Mouse (Mus musculus): ENCODE results near the gene Abcb7.
A peak's percentile ranks its signal among the peaks of the same experiment; 100 is the strongest.
"Not testable (repeated sequence)": the region's sequence is repeated elsewhere in the genome, so short reads cannot be mapped to it uniquely, and the experiment has no call there.

Abcb7 gene

DNA sequence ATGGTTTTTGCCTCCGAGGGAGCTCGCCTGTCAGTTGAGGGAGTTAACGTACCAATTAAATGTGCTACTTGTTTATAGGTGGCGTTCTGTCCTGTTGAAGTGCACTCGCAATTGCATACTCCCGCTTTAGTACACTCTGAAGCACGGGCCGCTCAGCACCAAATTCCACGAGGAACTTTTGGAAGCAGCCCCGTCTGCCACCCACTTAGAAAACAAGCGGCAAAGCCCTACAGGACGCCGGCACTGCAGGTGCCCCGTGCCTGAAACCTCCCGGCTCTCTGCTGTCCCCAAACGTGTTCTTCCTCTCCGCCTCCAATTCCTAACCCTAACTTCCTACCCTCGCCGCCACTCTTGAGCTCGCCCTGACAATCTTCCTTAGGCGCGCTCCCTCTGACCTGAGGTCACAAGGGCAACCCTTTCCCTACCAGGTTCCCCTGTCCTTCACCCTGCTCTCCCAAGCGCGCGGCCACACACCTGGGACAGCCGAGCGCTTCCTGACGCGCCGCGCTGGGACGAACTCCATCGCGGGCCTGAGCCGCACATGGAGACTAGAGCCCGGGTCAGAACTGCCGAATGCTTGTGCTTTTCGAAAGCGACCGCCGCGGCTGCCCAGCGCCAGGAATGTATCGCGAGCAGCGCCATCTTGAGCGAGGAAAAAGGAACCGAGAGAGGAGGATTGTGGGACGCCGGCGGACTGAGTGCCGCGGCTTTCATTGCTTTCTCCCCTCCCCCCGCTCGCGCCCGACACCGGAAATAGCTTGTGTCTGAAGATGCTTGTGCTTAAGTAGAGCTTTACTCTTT is at the start of gene Abcb7:
Gene Abcb7 (minus strand): TSS at position 674 of the 801 bp plus-strand sequence.
- peak; percentile 84 for DNase-seq (ENCODE audit: low spot score)

DNA sequence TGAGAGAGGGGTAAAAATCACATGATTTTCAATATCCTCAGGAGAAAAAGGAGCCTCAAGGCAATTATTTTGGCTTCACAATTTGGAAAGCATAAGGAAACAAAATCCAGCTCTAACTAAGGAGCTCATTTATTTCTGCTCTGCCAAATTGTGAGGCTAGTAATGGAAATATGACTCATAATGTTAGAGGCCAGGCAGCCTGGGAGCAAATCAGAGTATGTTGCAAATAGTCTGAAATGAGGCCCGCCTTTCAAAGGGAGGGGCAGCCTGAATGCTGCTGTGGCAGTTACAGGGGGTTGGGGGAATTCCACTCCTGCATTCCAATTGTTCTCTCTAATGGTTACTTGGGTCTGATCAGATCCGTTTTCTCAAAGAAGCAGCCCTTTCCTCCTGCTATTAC is 48.1 kb upstream of the Abcb7 start:
- DNase-seq (ENCODE audit: low spot score), result no peak

DNA sequence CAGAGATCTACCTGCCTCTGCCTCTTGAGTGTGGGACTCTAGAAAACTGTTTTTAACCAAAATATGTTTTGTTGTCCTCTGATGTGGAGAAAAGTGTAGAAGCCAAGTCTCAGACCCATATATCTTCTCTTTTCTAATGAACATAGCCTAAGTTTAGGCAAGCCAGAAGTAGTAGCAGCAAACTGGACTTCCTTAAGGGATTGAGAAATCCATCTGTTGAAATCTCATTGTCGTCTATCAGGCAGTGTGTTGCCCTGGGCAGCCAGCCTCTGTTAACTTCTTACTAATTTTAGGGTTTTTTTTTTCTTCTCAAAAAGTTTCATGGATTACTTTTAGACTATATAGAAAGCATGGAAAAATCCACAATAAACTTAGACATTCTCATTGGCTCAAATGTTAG is 38.8 kb upstream of the Abcb7 start:
- DNase-seq (ENCODE audit: low spot score), result no peak

DNA sequence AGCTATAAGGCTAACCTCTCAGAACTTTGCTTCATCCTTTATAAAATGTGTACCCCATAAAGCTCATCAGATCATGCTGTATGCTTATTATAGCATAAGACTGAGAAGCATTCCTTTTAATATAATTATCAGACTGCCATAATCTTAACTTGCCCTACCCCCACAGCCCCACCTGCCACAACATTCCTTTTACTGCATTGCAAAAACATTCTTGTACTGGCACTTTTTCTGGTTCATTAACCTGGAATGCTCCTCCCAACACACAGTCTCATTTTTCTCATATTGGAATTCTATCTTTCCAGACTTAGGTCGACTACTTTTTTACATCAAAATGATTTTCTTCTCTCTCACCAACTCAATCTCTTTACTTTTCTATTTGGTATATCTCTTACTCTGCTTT is 19.8 kb upstream of the Abcb7 start:
- DNase-seq (ENCODE audit: low spot score), result no peak

DNA sequence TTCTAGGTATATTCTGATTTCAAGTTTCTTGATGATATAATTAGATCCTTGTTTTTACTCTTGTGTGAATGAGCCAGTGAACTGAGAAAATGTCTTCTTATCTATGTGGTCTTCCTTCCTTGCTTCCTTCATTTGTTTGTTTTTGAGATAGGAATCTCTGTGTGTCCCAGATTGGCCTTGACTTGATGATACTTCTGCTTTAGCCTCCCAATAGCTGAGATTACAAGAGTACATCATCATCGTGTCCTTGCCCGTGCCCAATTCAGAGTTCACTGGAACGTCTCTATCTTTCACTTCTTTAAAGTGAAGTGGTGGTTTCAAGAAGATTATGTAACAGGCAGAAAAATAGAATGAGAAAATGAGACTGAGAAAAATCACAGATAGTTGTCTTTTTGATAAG is 14.5 kb upstream of the Abcb7 start:
- no peak for DNase-seq (ENCODE audit: low spot score)

DNA sequence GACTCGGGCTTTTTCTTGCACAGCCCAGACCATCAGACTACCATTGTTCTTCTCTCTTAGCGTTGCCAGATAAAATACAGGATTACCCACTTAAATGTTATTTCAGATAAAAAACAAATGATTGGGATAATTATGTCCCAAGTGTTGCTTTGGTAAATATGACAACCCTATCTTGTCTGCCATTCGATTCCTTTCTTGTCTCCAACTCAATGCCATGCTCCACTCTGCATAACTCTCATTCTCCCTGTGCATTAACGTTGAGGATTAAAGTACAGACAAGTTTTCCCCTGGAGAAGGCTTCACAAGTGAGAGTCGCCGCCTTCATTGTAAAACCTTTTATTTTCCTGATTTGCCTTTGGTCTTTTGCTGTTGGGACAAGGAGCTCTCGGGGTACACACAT is 339 bp upstream of the Abcb7 start:
- no peak for DNase-seq (ENCODE audit: low spot score)

DNA sequence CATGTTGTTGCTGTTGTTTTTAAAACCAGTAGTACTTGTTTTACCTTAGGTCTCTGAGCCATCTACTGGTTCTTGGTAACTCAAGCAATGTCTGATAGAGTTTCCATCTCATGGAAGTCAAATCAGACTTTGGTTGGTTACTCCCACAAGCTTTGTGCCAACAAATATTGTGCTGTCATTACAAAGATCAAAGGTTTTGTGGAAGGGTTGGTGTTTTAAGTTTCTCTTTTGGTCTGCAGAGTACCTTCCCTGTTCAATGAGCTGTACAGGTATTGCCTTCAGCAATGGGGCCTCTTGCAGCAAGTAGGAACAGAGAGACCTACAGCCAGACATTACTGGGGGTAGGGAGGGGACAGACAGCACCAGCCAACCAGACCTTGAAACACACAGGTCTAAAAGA is 5.5 kb downstream of the Abcb7 start:
- DNase-seq (ENCODE audit: low spot score), result no peak

DNA sequence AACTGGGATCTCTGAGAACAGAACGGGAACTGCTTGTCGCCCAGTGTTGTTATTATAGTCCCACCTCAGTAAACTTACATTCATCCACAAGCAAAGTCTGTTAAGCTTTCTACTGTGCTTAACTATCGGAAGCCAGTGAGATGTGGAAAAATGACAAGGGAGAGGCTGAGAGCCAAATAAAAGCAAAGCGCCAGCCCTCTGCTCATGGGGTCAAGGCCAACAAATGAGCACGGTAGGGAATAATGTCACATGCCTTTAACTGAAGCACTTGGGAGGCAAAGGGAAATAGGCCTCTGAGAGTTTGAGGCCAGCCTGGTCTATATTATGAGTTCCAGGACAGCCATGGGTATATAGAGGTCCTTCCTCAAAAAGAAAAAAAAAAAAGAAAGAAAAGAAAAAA is 11.2 kb downstream of the Abcb7 start:
- no peak for DNase-seq (ENCODE audit: low spot score)

DNA sequence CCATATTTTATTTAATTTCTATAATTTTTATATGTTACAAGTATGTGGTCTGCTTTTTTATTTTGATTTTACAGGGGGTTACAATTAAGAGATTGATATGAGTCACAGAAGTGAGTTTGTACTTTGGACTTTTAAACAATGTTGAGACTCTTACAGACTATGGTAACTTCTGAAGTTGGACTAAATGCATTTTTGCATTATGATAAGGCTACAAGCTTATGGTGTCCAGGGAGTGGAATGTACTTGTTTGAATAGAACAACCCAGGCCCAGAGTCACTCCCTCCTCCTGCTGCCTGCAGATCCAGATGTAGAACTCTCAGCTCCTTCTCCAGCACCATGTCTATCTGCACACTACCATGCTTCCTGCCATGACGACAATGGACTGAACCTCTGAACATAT is 12.5 kb downstream of the Abcb7 start:
- DNase-seq (ENCODE audit: low spot score), result no peak

DNA sequence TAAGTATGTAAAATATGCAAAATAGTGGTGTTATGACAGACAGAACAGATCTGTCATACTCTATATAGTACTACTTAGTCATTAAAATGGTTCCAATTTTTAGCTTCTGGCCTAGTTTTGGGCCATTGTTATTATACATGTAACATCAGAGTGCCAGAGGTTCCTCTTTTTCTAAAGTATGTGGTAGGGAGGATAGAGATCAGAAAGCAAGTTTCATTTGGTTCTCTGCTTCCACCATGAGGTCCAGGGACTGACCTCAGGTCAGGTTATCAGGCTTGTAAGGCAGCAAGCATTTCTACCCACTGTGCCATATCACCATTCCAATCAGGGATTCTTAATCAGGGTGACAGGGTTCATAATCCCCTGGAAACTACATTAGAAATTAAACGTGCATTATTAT is 16.1 kb downstream of the Abcb7 start:
- DNase-seq (ENCODE audit: low spot score), result no peak

DNA sequence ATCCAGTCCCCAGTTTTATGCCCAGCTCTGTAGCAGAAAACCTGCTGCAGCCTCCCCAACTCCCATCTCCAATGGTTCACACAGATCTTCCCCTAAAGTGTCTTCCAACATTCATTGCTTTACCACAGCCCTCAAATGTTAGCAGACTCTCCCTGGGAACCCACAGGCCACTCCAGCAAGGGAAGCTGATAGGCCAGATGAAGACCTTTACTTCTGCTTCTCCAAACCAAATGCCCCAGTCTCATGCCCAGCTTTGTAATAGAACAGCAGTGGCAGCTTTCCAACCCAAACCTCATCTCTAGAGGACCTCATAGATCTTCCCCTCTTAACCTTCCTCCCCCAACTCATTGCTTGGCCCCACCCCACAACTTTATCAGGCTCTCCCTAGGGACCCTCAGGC is 54.0 kb downstream of the Abcb7 start:
- DNase-seq (ENCODE audit: low spot score), result no peak

DNA sequence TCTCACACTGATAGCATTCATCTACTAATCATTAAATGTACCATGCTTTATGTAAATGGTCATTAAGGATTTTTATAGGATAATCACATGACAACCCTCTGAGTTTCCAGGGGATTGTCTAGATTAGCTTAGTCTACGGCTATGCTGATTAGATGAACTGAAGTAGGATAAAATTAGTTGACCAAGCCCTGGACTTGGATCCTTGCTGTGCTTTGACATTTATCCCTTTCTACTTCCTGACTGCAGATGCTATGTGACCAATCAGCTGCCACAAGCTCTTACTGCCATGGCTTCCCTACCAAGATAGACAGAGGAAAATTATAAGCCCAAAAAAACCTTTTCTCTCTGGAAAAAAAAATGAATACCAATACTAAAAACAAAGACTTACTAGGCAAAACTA is 57.8 kb downstream of the Abcb7 start:
- DNase-seq (ENCODE audit: low spot score), result no peak

DNA sequence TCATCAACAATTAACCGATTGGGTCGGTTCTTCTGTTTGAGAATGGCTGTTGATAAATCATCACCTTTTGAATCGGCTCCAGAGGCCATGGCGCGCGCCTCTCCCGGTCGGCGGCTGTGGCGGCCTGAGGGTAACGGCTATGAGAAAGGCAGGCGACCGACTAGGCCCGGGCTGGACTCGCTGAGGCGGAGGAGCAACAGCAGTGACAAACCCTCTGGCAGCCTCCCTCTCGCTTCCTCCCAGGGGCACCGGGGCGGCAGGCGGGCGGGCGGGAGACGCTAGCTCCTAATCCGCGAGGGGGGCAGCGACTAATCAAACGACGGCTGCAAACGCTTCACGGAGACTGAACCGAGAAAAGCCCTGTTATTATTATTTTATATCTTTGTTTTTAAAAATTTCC is 65.5 kb downstream of the Abcb7 start:
- DNase-seq (ENCODE audit: low spot score), result not testable (repeated sequence)

DNA sequence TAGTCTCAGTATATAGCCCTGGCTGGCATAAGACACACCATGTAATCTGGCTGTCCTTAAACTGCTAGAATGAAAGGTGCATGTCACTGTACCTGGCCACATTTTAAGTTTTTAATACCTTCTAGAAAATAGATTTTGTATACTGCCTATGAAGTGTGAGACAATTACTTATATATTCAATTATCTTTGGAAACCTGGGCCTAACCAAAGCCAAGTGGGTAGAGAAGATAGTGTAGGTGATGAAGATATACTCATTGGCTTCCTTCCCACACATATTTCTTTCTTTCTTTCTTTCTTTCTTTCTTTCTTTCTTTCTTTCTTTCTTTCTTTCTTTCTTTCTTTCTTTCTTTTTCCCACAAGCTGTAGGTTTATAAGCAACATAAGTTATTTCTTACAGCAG is 121.9 kb downstream of the Abcb7 start:
- DNase-seq (ENCODE audit: low spot score), result no peak

DNA sequence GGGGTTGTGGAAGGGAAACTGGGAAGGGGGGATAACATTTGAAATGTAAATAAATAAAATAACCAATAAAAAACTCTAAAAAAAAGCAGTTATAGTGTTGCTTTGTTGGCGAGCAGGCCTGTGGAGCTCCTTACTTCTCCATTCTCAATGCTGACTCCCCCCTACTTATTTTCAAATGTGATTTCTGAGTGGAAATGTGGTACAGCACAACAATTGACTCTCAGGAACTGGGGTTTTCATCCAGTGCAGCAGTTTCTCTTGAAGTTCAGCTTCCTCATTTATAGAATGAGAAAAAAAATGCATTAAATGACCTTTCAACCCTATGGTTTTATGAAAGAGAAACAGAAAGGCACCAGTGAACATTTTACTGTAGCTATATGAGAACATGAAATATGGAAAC is 133.8 kb downstream of the Abcb7 start:
- DNase-seq (ENCODE audit: low spot score), result no peak

DNA sequence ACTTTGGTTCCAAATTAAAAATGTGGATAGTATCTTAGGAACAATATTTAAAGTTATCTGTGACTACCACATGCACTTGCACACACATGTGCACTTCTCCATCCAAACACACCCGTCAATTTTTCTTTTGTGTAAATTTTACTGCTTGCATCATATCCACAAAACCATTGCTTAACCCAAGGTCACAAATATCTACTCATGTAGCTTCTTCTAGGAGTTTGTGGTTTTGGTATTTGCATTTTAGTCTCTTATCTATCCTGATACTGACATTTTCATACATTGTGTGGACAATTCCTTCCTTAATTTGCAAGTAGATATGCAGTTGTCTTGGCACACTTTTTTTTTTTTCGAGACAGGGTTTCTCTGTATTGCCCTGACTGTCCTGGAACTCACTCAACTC is 149.3 kb downstream of the Abcb7 start:
- no peak for DNase-seq (ENCODE audit: low spot score)

DNA sequence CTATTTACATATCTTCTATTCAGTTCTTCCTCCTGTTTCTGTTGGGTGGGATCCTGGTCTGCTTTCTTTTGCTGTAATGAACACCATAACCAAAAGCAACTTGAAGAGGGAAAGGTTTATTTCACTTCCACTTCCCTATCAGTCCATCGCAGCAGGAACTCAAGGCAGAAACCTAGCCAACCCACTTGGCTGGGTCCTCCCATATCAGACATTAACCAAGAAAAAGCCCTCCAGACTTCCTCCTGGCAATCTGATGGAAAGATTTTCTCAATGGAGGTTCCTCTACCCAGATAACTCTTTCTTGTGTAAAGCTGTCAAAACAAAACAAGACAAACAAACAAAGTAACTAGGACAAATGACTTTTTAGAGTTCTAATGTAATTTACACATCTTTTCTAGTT is 151.2 kb downstream of the Abcb7 start:
- DNase-seq (ENCODE audit: low spot score), result no peak

DNA sequence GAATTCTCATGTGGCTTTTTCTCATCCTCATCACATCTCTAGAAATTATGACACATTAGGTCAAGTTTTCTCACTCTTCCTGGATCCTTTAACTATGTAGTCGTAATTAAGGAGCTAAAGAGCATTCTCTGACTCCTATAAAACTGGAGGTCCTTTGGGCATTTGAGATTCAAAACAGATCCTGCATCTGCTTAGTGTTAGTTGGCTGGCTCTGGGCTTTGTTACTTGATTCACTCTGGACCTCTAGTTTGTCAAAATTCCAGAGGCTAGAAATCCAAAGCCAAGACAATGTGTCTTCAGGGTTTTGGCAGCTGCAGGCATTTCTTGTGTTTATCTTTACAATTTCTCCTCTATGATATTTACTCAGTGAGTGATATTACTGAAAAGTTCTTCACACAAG is 157.1 kb downstream of the Abcb7 start:
- DNase-seq (ENCODE audit: low spot score), result no peak
